Mouse (Mus musculus): ENCODE data around the gene Macrod2. TPM values are rescaled to one million over a fixed set of nuclear protein-coding genes. Genes with fewer than 3 reads are reported as not detected.

Gene Macrod2
- polyA plus RNA-seq, 1 experiment from 2014 or later, result 38.0 TPM

GRCm38 (mm10) chr2:140861356-140861755, 466.2 kb downstream of the Macrod2 start:
- WGBS, result 72% methylated on average over 1 of the region's 1 CpGs

GRCm38 (mm10) chr2:140862736-140863135, 467.6 kb downstream of the Macrod2 start:
- no peaks in the 10 kb centered on the region for H3K36me3 ChIP-seq
- DNase-seq (ENCODE audit: low spot score), result no peak
- no peaks in the 10 kb centered on the region for H3K9me3 ChIP-seq
- WGBS, result 89% methylated on average over 4 of the region's 4 CpGs
- H3K27ac ChIP-seq, result no peak overlapping the region
- H3K27me3 ChIP-seq (ENCODE audit: insufficient read depth, poor library complexity, severe bottlenecking), result no peaks in the 10 kb centered on the region
- H3K4me3 ChIP-seq, result no peak overlapping the region
- no peaks in the 10 kb centered on the region for H3K4me1 ChIP-seq (replicated peaks)

More at GRCm38 (mm10) chr2:140861356-140861755, 466.2 kb downstream of the Macrod2 start:
- DNase-seq (ENCODE audit: low spot score), result no peak
- no peaks in the 10 kb centered on the region for H3K36me3 ChIP-seq
- H3K4me3 ChIP-seq, result no peak overlapping the region
- H3K9me3 ChIP-seq, result no peaks in the 10 kb centered on the region
- H3K27me3 ChIP-seq (ENCODE audit: insufficient read depth, poor library complexity, severe bottlenecking), result no peaks in the 10 kb centered on the region
- no peak overlapping the region for H3K27ac ChIP-seq
- H3K4me1 ChIP-seq (replicated peaks), result no peaks in the 10 kb centered on the region

GRCm38 (mm10) chr2:140865636-140866035, 470.5 kb downstream of the Macrod2 start:
- H3K36me3 ChIP-seq, result no peaks in the 10 kb centered on the region
- no peaks in the 10 kb centered on the region for H3K4me1 ChIP-seq (replicated peaks)
- 95% methylated on average over 1 of the region's 1 CpGs for WGBS
- H3K27me3 ChIP-seq (ENCODE audit: insufficient read depth, poor library complexity, severe bottlenecking), result no peaks in the 10 kb centered on the region
- no peaks in the 10 kb centered on the region for H3K9me3 ChIP-seq
- no peak overlapping the region for H3K4me3 ChIP-seq
- DNase-seq (ENCODE audit: low spot score), result no peak
- H3K27ac ChIP-seq, result no peak overlapping the region

GRCm38 (mm10) chr2:140867116-140867515, 472.0 kb downstream of the Macrod2 start:
- Histone ChIP-seq H3K36me3 (no peaks in the 10 kb centered on the region), H3K27me3 (ENCODE audit: insufficient read depth, poor library complexity, severe bottlenecking) (no peaks in the 10 kb centered on the region), H3K4me1 (replicated peaks) (no peaks in the 10 kb centered on the region), H3K4me3 (no peak overlapping the region), H3K27ac (no peak overlapping the region), H3K9me3 (no peaks in the 10 kb centered on the region)
- no peak for DNase-seq (ENCODE audit: low spot score)
- WGBS, result 94% methylated on average over 5 of the region's 5 CpGs

GRCm38 (mm10) chr2:140885176-140885575, 490.1 kb downstream of the Macrod2 start:
- Histone ChIP-seq H3K9me3 (no peaks in the 10 kb centered on the region), H3K36me3 (no peaks in the 10 kb centered on the region), H3K4me3 (no peak overlapping the region), H3K4me1 (replicated peaks) (no peaks in the 10 kb centered on the region), H3K27me3 (ENCODE audit: insufficient read depth, poor library complexity, severe bottlenecking) (no peaks in the 10 kb centered on the region), H3K27ac (no peak overlapping the region)
- no peak for DNase-seq (ENCODE audit: low spot score)

GRCm38 (mm10) chr2:140890683-140891082, 495.6 kb downstream of the Macrod2 start:
- Histone ChIP-seq H3K4me1 (replicated peaks) (no peaks in the 10 kb centered on the region), H3K27me3 (ENCODE audit: insufficient read depth, poor library complexity, severe bottlenecking) (no peaks in the 10 kb centered on the region), H3K4me3 (no peak overlapping the region), H3K36me3 (no peaks in the 10 kb centered on the region), H3K27ac (no peak overlapping the region), H3K9me3 (no peaks in the 10 kb centered on the region)
- no peak for DNase-seq (ENCODE audit: low spot score)

- Histone ChIP-seq H3K4me3 (no peak overlapping the region), H3K27ac (no peak overlapping the region), H3K9me3 (no peaks in the 10 kb centered on the region), H3K27me3 (ENCODE audit: insufficient read depth, poor library complexity, severe bottlenecking) (no peaks in the 10 kb centered on the region), H3K36me3 (no peaks in the 10 kb centered on the region), H3K4me1 (replicated peaks) (no peaks in the 10 kb centered on the region)
- 81% methylated on average over 3 of the region's 3 CpGs for WGBS
- DNase-seq (ENCODE audit: low spot score), result no peak
Observed at GRCm38 (mm10) chr2:140896396-140897082, 501.4 kb downstream of the Macrod2 start.

- DNase-seq (ENCODE audit: low spot score), result no peak
- Histone ChIP-seq H3K27me3 (ENCODE audit: insufficient read depth, poor library complexity, severe bottlenecking) (no peaks in the 10 kb centered on the region), H3K4me3 (no peak overlapping the region), H3K9me3 (no peaks in the 10 kb centered on the region), H3K4me1 (replicated peaks) (no peaks in the 10 kb centered on the region), H3K36me3 (no peaks in the 10 kb centered on the region), H3K27ac (no peak overlapping the region)
- WGBS, result 82% methylated on average over 7 of the region's 7 CpGs
Observed at GRCm38 (mm10) chr2:140898408-140898985, 503.4 kb downstream of the Macrod2 start.

- Histone ChIP-seq H3K9me3 (no peaks in the 10 kb centered on the region), H3K27ac (no peak overlapping the region), H3K4me3 (no peak overlapping the region), H3K4me1 (replicated peaks) (no peaks in the 10 kb centered on the region), H3K27me3 (ENCODE audit: insufficient read depth, poor library complexity, severe bottlenecking) (no peaks in the 10 kb centered on the region), H3K36me3 (no peaks in the 10 kb centered on the region)
- 55% methylated on average over 4 of the region's 4 CpGs for WGBS
- no peak for DNase-seq (ENCODE audit: low spot score)
Observed at GRCm38 (mm10) chr2:140905331-140905730, 510.2 kb downstream of the Macrod2 start.

GRCm38 (mm10) chr2:140906123-140906522, 511.0 kb downstream of the Macrod2 start:
- H3K4me1 ChIP-seq (replicated peaks), result no peaks in the 10 kb centered on the region
- no peaks in the 10 kb centered on the region for H3K27me3 ChIP-seq (ENCODE audit: insufficient read depth, poor library complexity, severe bottlenecking)
- H3K9me3 ChIP-seq, result no peaks in the 10 kb centered on the region
- no peak for DNase-seq (ENCODE audit: low spot score)
- no peak overlapping the region for H3K27ac ChIP-seq
- WGBS, result 36% methylated on average over 3 of the region's 3 CpGs
- H3K4me3 ChIP-seq, result no peak overlapping the region
- H3K36me3 ChIP-seq, result no peaks in the 10 kb centered on the region

GRCm38 (mm10) chr2:140911463-140911862, 516.4 kb downstream of the Macrod2 start:
- Histone ChIP-seq H3K27me3 (ENCODE audit: insufficient read depth, poor library complexity, severe bottlenecking) (no peaks in the 10 kb centered on the region), H3K27ac (no peak overlapping the region), H3K4me1 (replicated peaks) (no peaks in the 10 kb centered on the region; the same call in 1 of the 2 replicates), H3K4me3 (no peak overlapping the region), H3K9me3 (no peaks in the 10 kb centered on the region), H3K36me3 (no peaks in the 10 kb centered on the region)
- 74% methylated on average over 6 of the region's 6 CpGs for WGBS
- no peak for DNase-seq (ENCODE audit: low spot score)

GRCm38 (mm10) chr2:140912179-140912578, 517.1 kb downstream of the Macrod2 start:
- no peaks in the 10 kb centered on the region for H3K9me3 ChIP-seq
- H3K27ac ChIP-seq, result no peak overlapping the region
- no peak overlapping the region for H3K4me3 ChIP-seq
- no peaks in the 10 kb centered on the region for H3K36me3 ChIP-seq
- no peaks in the 10 kb centered on the region; the same call in 1 of the 2 replicates for H3K4me1 ChIP-seq (replicated peaks)
- WGBS, result 38% methylated on average over 1 of the region's 1 CpGs
- no peak for DNase-seq (ENCODE audit: low spot score)
- no peaks in the 10 kb centered on the region for H3K27me3 ChIP-seq (ENCODE audit: insufficient read depth, poor library complexity, severe bottlenecking)

- H3K27me3 ChIP-seq (ENCODE audit: insufficient read depth, poor library complexity, severe bottlenecking), result no peaks in the 10 kb centered on the region
- 62% methylated on average over 2 of the region's 2 CpGs for WGBS
- no peaks in the 10 kb centered on the region for H3K9me3 ChIP-seq
- no peak overlapping the region for H3K27ac ChIP-seq
- no peaks in the 10 kb centered on the region for H3K36me3 ChIP-seq
- H3K4me1 ChIP-seq (replicated peaks), result no peaks in the 10 kb centered on the region; the same call in 1 of the 2 replicates
- no peak for DNase-seq (ENCODE audit: low spot score)
- H3K4me3 ChIP-seq, result no peak overlapping the region
Observed at GRCm38 (mm10) chr2:140912931-140913330, 517.8 kb downstream of the Macrod2 start.

Measured in hindbrain, embryonic 10.5 days (tissue).